Mouse (Mus musculus) left cerebral cortex, adult 9 months (tissue): ENCODE measurements at regions not wholly inside any gene's neighbourhood (a gene's known extent, or its start where the extent isn't known, plus 50 kb on each side); places are given as distances from the start of the nearest gene placed in this dataset.

Source experiments
- DNase-seq, 2 experiments: peaks; one replicate each; pipeline ENCODE4 v3.0.0; 2022; ENCODE audit warnings: low spot score in 2 of 2

DNA sequence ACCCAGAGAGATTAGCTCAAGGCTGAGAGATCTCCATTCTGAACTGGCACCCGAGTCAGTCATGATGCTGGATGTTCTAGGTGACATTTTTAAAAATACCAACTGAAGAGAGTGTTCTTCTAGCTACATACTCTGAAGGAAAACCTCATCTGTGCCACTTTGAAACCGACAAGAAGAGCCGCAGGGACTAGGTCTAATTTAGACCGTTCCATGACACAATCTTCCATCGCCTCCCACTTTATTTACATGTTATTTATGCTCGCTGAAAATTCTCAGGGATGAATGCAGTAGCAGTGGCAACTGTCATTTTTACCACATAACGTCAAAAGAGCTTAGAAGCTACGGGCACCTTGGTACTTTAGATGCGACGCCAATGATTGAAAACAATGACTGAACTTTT is 514.1 kb upstream of the Gm10131 start:
- peak in 1 of 2 experiments; percentile 25 for DNase-seq

DNA sequence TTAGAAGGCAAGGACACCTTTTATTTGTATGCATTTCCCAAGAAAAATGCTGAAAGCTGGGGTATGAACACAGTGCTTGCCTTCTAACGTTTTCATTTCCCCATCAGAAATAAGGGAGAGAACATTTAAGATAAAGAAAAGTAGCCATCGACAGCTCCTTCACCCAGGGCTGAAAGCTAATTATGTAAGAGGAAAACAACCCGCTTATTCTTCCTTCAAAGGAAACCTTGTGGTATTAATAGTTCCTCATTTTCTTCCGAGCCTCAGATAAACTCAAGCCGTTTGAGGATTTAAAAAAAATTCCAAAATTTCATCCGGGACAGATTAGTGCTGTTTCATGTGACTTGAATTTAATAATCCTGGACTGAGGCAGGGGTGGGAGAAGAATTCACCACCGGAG is 512.2 kb upstream of the Gm10131 start:
- no peak for DNase-seq

DNA sequence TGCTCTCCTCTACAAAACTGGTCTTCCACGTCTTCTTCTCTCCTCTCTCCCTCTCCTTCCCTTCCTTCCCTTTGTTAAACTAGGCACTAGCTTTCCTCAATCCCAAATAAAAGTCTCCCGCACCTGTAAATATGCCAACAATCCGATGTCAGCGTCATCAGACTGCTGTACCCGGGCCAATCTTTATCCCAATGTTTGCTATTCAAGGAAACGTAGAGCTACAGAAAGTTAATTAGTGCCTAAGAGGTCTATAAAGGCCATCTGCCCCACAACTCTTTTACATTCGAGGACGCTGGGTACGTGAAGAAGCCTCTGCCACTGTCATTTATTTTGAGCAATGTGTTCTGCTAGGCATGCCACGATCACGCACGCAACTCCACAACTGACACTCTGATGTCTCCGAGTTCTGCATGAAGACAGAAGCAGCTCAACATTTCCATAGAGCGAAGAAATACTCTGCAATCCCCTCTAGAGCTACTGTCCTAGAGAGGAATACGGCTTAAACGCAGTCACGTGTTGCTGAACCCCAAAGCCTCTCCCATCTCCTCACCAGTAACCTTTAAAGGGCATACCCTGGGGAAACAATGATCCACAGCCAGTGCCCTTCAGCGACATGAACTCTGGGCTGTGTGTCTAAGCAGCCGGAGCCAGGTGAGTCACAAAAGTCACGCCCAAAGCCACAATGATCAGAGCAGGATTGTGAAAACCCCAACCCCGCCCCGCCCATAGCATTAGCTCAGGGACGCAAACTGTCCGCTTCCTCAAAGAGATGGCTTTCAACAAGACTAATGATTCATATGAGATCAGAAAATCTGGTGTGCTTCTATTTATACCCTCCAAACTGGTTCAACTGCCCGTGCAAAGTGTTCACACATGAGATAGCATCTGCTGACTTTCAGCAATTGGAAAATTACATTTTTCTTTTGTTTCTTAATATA is 510.9 kb upstream of the Gm10131 start:
- DNase-seq: no peak

DNA sequence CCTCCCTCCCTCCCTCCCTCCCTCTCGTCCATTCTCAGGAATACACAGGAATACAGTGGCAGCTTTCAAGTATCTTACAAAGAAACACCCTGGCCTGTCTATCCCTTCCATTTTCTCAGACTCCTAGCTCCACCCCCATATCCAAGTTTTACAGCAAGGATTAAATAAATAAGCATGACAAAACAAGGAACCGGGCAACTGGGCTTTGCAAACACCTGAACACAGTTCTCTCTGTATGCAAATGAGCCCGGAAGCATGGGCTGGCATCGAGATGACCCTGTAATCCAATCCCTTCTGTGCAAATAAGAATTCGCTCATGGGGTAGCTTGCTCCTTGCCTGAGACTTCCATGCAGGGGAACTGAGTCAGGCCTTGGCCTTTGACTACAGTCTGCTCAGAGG is 506.5 kb upstream of the Gm10131 start:
- no peak for DNase-seq

DNA sequence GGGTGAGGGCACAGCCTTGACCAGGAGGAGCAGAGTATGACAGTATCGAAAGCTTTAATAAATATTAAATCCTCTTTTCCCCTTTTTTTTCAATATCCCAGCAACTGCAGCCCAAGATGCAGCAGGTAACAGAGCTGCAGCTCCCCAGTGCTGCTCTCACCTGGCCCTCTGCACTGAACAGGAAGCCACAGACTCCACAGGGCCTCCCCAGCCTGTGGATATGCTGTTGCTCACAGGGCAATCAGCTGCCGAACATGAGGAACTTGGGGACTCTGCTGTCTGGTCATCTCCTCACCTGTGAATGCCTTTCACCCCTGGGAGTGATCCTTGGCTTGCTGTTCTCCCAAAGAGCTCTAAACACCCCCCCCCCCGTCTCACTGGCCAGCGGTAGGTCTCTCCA is 503.4 kb upstream of the Gm10131 start:
- no peak for DNase-seq

DNA sequence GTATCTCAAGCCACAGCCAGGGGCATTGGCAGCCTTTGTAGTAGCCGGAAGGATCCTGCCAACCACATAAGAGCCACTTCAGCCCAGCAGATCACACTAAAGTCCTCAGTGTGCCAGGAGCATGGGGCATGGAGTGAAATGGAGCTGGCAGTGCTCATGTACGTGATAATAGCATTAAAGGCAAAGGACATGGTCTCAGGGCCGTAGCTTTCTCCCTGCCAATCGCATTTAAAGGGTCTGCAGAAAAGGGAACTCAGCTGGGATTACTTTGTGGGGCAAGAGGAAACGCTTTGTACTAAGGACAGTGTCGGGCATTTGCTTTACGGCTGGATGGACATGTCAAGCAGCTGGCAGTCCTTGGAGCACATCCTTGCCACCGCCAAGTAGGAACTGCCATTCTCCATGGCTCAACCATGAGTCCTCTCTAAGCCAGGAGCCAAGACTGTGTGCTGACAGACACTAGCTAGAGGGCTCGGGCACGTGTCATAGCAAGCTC is 502.5 kb upstream of the Gm10131 start:
- DNase-seq: no peak

DNA sequence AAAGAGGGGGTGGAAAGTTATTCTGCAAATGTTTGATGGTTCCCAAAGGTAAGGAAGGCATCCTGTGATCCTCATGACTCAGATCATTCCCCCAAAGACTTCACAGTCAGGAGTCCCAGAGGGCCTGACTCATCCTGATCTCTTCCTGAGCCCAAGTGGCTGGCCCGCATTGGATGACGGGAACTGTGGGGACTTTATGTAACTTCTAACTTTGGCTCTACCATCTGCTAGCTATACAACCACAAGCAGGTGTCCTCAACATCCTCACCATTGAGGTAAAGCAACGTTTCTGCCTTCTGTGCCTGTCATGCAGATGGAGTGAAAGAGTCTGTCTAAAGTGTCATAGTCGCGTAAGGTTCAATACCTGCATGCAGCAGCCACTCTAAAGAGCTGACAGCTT is 501.6 kb upstream of the Gm10131 start:
- peak; percentile 56 to 58 for DNase-seq

DNA sequence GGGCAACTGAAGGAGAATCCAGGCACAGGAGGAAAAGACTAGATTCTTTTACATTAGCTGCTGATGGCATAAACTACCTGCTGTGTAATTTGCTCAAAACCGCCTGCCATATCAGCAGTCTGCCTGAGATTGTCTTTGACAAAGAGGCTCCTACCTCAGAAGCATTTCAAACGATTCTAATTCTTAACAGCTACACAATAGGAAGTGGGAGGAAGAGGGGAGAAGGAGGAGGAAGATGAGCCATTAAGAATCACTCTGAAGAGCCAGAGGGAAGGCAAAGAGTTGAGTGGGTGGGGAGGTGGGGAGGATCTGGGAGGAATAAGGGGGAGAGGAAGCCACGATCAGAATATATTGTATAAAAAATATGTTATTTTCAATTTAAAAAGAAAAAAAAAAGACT is 500.9 kb upstream of the Gm10131 start:
- DNase-seq: no peak

DNA sequence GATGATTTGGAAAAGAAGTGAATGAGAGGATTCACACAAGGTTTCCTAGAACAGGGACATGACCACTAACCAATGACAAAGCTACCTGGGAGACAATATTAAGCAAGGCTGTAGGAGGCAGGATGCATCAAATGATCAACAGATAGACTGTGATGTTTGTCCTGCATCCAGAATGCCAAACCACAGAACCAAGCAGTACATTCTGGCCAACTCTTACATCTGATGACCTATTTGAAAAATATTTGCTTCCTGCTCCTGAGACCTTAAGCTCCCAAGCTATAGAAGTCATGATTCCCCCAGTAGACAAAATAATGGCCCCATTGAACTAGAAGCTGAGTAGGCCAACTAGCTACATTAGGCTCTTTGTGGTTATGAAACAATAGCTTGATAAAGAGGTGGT is 498.6 kb upstream of the Gm10131 start:
- DNase-seq: no peak

DNA sequence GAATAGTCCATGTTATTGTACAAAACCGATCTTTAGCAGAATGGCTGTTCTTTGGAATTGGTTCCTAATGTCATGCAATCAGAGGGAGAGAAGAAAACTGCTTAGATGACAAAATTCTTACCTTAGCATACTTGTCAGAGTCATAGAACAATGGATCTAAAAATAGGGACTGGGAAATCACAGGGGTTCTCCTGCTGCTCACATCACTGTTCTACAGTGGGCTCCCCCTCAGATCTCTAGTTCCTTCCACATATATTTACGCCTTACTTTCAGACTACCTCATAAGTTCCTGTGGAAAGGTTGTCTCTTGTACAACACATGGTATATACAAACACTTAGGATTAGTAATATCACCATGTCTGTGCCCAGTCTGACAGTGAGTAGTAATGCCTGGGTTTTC is 495.9 kb upstream of the Gm10131 start:
- no peak for DNase-seq

DNA sequence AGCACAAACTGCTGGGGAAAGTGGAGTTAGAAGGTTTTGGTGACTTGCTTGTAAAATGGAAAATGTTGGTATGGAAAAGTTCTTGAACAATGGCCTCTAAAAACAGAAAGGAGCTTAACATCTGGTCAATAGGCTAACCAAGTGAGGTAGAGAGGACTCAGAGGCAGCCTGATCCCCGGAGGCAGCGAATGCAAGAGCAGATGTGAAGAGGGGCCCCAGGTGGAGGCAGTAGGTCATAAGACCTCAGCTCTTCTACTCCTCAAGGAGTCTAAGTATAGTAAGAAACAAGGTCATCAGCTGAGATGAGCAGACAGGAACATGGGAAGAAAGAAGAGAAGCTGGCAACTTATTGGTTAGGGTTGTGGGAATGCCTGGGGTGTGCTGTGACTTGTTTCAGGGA is 493.5 kb upstream of the Gm10131 start:
- no peak for DNase-seq

DNA sequence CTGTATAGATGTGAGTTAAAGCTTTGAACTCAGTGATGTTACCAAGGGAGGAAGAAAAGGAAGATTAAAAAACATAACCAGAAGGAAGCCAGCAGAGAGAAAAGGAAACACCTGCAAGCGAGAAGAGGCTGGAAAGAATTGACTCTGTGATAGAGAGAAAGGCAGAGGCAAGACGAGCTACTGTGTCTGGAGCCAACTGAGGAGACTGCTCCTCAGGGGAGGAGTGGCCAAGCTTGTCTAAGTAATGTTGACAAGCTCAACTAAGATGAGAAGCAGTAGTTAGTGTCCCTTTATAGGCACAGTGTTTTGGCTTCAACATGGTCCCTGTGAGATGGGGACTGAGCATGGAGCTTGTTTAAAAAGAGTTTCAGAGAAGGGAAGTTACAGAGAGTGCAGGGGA is 493.0 kb upstream of the Gm10131 start:
- DNase-seq: no peak

DNA sequence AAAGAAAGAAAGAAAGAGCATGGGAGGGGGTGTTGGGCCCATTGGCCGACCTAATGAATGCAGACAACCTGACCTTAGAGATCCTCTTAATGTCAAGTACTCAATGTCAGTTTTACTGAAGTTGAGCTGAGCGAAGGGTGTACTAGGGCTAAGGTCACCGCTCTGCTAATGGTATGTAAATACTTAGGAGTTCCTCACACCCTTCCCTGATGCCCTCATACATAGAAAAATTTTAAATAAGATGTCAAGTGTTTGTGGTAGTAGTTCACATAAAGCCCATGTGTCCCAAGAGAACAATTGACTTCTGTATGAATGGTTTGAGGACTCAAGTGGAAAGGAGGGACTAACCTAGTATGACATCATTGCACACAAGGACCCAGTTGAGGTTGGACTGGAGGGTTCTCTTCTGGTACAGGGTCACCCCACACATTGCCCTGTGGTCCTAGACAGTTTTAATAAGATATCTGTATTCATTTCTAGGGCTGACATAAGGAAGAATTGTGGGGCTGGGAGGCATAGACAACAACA is 490.0 kb upstream of the Gm10131 start:
- DNase-seq: no peak

DNA sequence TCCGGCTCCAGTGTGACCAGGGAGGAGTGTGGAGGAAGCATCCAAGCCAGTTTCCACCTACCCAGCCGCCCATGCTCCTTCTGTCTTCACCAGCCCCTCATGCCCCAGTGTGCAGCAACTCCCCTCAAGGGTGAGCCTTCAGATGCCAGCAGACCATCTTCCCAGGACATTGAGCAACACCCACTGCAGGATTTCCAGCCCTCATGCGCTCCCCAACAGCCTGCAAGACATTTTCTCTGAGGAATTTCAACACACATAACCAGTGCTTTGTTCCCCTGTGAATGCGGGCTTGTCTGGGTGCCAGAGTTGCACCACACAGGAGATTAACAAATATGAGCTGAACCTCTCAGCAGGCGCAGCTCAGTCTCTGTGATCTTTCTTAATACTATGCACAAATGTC is 489.3 kb upstream of the Gm10131 start:
- DNase-seq: no peak

DNA sequence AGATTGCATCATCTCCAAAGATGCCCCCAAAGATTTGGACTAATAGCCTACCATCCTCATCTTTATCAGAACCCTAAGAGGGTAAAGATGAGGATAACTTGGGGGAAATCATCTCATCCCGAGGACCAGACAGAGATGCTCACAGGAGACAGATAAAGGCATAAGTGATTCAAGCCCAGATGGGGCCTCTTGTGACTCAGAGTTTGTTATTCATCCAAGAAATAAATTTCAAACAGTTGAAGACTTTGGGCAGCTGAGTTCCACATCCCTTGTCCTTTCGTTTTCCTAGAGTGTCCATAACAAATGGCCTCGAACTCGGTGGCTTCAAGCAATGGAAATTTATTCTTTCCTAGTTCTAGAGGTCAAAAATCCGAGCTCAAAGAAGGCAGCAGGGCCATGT is 485.1 kb upstream of the Gm10131 start:
- DNase-seq: peak in 1 of 2 experiments; percentile 15

DNA sequence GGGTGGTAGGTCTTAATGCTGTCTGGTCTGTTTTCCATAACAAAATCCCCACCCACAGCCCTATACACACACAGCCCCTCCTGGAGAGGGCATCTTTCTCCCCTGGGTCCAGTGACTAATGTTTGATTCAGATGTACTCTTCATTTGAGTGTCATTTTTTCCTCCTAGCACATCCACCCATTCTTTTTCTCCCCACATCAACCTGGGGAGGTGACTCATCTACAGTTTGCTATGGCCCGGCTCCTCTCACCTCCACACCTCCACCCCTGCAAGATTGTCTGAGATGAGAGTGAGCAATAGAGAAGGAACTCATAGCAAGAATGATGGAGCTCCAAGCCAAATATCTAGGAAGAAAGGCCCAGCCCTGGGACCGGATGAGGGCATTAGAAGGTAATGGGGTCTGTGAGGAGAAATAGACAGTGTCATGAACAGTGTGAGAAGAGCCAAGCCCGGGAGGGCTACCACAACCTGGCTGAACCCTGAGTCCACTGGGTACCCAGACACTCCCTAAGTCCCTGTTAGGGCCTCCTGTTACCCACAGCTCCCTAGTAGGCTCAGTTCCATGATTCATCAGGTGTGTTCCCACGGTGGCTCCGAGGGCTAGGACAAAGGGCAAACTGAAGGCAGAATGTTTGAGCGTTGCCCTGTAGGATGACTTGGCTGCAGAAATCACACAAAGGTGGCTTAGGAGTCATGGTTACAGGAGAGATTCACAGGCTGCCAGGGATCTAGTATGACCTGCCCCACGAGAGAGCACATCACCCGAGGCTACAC is 479.6 kb upstream of the Gm10131 start:
- no peak for DNase-seq

DNA sequence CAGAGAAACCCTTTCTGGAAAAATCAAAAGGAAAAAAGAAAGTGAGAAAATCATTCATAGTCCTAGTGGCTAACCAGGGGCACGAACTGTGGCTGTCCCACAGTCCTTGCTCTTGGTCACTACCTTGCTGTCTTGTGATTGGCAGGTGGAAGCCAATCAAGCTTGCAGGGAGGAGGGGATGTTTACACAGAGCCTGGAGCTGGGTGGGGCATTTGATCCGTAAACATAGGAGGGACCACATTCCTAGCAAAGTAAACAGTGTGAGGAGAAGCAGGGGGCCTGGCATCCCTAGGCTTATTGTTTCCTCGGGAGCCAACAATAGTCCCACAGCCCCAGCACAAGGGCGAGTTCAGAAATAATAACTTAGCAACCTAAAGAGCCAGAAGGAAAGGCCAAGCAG is 466.5 kb upstream of the Gm10131 start:
- no peak for DNase-seq

DNA sequence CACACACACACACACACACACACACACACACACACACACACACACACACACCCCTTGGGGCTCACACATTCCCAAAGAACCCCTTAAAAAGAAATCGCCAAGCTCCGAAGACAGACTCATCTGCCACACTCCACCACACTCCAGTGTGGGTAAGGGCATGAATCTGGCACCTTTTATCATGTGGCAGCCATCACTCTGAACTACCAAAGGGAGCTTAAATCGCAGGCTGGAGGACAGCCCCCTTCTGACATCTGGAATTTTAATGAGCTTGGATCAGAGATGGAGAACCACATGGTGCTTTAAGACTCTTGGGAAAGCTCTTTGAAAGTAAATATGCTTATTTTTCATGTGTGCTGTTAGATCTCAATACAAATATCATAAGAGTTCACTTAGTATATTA is 462.5 kb upstream of the Gm10131 start:
- no peak for DNase-seq

DNA sequence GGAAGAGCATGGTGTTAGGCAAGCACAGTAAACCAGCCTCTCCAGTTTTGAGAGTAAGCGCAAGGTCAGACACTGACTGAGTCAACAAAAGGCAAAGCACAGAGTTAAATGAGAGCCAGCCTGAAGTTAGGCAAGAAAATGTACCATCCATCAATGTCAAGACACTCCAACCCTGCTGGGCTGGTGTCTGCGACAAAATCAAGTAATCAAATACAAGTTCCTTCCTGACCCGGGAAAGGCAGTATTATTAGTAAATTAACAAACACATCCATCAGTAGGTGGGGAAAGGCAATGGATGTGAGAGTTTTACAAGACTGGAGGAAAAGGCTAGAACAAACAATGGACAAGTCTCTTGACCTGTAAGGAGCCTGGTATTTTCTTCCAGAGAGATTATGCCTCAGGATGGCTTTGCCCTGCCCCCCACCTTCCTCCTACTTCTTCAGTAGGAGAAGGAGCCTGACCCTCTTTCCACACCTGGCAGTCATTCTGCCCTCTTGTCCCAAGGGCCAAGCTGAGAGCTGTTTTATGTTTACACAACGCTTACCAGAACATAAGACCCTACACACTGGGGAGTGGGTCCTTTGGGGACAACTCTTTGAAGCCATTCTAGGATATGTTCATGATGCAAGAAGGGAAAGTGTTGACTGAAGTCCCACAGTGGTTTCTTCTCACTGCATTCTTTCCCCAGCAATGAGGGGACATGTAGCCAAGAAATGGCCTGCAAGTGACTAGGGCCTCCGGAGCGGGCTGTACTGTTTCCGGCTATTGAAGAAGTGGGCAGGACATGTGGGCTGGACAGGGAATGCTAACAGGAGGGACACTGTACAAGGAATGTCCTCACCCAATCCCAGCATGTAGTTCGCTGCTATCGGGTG is 461.7 kb upstream of the Gm10131 start:
- no peak for DNase-seq

DNA sequence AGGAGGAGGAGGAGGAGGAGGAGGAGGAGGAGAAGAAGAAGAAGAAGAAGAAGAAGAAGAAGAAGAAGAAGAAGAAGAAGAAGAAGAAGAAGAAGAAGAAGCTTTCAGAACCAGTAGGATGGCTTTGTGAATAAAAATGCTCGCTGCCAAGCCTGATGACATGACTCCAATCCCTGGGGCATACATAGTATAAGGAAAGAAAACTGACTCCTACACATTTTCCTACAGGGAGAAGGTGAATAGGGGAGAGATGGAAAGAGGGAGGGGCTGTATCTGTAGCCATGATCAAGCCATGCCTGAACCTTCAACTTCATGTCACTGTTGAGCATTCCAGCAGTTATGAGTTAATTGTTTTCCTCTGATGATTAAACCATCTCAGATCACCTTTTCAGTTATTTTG is 460.2 kb upstream of the Gm10131 start:
- DNase-seq: no peak

DNA sequence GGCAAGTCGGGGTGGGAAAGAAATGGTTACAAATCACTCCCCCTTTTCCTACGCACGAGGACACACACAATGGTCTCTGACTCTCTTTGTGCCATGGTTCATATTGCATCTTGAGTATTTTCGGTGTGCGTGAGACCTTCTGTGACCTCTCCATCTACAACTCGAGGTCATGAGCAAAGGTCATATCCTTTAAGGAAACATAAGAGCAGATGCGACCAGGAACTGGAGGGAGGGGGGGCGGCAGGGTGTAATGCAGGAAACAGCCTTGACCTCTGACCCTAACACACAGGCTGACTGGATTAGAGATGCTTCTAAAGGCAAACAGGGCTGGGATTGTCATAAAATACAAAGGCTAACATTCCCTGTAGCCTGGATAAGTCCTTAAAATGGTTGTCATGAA is 450.7 kb upstream of the Gm10131 start:
- DNase-seq: no peak

DNA sequence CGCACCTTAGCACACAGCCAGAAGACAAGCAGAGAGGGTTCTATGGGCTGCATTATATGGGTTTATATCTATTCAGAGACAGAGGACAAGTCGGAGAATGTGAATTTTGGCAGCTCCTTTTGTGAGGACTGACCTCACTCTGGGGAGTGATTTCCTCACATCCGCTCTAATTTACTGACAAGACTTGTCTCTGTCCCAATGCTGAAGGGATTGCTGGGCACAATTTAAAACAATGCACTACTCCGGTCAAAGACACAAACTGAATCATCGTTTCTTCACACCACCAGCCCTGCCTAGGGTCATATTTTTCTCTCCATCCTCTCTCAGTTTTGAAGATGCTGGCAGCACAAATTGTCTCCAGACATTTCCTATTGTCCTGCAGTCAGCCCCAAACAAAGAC is 438.2 kb upstream of the Gm10131 start:
- no peak for DNase-seq
